Mouse (Mus musculus) lung, embryonic 14.5 days (tissue): ENCODE measurements around the gene Ugt1a6b. TPM values are rescaled to one million over a fixed set of nuclear protein-coding genes. Genes with fewer than 3 reads are reported as not detected.
"Not testable (repeated sequence)": the region's sequence is repeated elsewhere in the genome, so short reads cannot be mapped to it uniquely, and the experiment has no call there.

Experiments
- ATAC-seq: fragments of 200-750 bp; cut with Nextera tagmentation; 2 replicates; pipeline ENCODE4 v1.8.0; 2017; ENCODE audit warnings: mild to moderate bottlenecking, moderate TSS enrichment, moderate library complexity; ENCODE audit not compliant: insufficient read depth
- DNase-seq: peaks from one replicate; pipeline ENCODE4 v3.0.0-alpha.2; 2015
- H3K27ac ChIP-seq: fragments of 300-500 bp; sonication (generic); 2 replicates; pipeline ENCODE4 v1.5.1; 2014; ENCODE audit warnings: low read depth, mild to moderate bottlenecking, moderate library complexity
- H3K27me3 ChIP-seq: fragments of 300-500 bp; sonication (generic); 2 replicates; pipeline ENCODE4 v1.6.1; 2014; ENCODE audit warnings: low read length, control low read depth; ENCODE audit not compliant: insufficient read depth
- H3K36me3 ChIP-seq: fragments of 300-500 bp; sonication (generic); 2 replicates; pipeline ENCODE4 v1.6.1; 2014; ENCODE audit warnings: control low read depth; ENCODE audit not compliant: insufficient read depth
- H3K4me1 ChIP-seq: fragments of 300-500 bp; sonication (generic); 2 replicates; pipeline ENCODE4 v1.6.1; 2014; ENCODE audit warnings: antibody characterized with exemption, control low read depth; ENCODE audit not compliant: insufficient read depth
- H3K4me2 ChIP-seq: fragments of 300-500 bp; sonication (generic); 2 replicates; pipeline ENCODE4 v1.6.1; 2014; ENCODE audit warnings: mild to moderate bottlenecking
- H3K4me3 ChIP-seq: fragments of 300-500 bp; sonication (generic); 2 replicates; pipeline ENCODE4 v1.5.1; 2014; ENCODE audit warnings: low read depth, low read length
- H3K9ac ChIP-seq: fragments of 300-500 bp; sonication (generic); 2 replicates; pipeline ENCODE4 v1.6.1; 2014
- H3K9me3 ChIP-seq: fragments of 300-500 bp; sonication (generic); 2 replicates; pipeline ENCODE4 v1.6.1; 2016; ENCODE audit warnings: low read depth, low read length, control low read depth
- CTCF ChIP-seq: IDR thresholded peaks from 2 replicates; pipeline ENCODE4 v1.5.1; 2016; ENCODE audit warnings: antibody characterized with exemption, low read depth
- WGBS: fragments of 180-500 bp; shearing (Covaris S2); extraction: QIAGEN DNeasy Blood & Tissue Kit; methylation state at CpG from one replicate; pipeline ENCODE4 v1.1.7; 2014; 5-methylcytosine and 5-hydroxymethylcytosine counted together
- polyA plus RNA-seq: library from polyadenylated mRNA; unstranded; fragments of >200 nt; fragmentation: Nextera tagmentation; extraction: Ambion mirVana; gene quantifications from 2 replicates; pipeline ENCODE4 v1.2.1, GENCODE M21; 2014

Gene Ugt1a6b
- polyA plus RNA-seq, 1 experiment from 2014 or later = not detected

GRCm38 (mm10) chr1:88104667-88105430 is 1.8 kb downstream of the Ugt1a6b start:
- H3K27me3 ChIP-seq = no peaks in the 10 kb centered on the region
- DNase-seq (no peak), ATAC-seq (no peak)
- H3K9ac ChIP-seq = no peak overlapping the region
- no peaks in the 10 kb centered on the region for H3K4me1 ChIP-seq
- no peak overlapping the region for H3K27ac ChIP-seq
- H3K9me3 ChIP-seq = no peaks in the 10 kb centered on the region
- H3K36me3 ChIP-seq = no peaks in the 10 kb centered on the region
- no peak for TF ChIP-seq CTCF
- H3K4me3 ChIP-seq = no peak overlapping the region
- WGBS = 87% methylated on average over 1 of the region's 1 CpGs
- no peak overlapping the region for H3K4me2 ChIP-seq

- no peak for TF ChIP-seq CTCF
- Histone ChIP-seq H3K9me3 (no peaks in the 10 kb centered on the region), H3K4me2 (no peak overlapping the region), H3K4me1 (no peaks in the 10 kb centered on the region), H3K27ac (no peak overlapping the region), H3K27me3 (no peaks in the 10 kb centered on the region), H3K9ac (no peak overlapping the region), H3K4me3 (no peak overlapping the region), H3K36me3 (no peaks in the 10 kb centered on the region)
- ATAC-seq (no peak), DNase-seq (no peak)
- 49% methylated on average over 2 of the region's 2 CpGs for WGBS
Measured at GRCm38 (mm10) chr1:88105656-88106055, 2.6 kb downstream of the Ugt1a6b start.

GRCm38 (mm10) chr1:88109027-88109557 is 6.0 kb downstream of the Ugt1a6b start:
- not testable (repeated sequence) for H3K9me3 ChIP-seq, H3K4me3 ChIP-seq, H3K27me3 ChIP-seq, H3K27ac ChIP-seq, DNase-seq, H3K4me1 ChIP-seq, H3K4me2 ChIP-seq, H3K9ac ChIP-seq, H3K36me3 ChIP-seq
- peak; percentile 60; the same call in 1 of the 2 replicates for ATAC-seq
- 52% methylated on average over 2 of the region's 2 CpGs for WGBS

GRCm38 (mm10) chr1:88109604-88110003 is 6.6 kb downstream of the Ugt1a6b start:
- not testable (repeated sequence) for DNase-seq, ATAC-seq

GRCm38 (mm10) chr1:88112769-88113168 is 9.7 kb downstream of the Ugt1a6b start:
- not testable (repeated sequence) for H3K9ac ChIP-seq, H3K36me3 ChIP-seq, DNase-seq, H3K9me3 ChIP-seq, H3K4me2 ChIP-seq, H3K27ac ChIP-seq, H3K4me3 ChIP-seq, H3K27me3 ChIP-seq, H3K4me1 ChIP-seq, ATAC-seq
- WGBS = 93% methylated on average over 6 of the region's 6 CpGs

More at GRCm38 (mm10) chr1:88109604-88110003, 6.6 kb downstream of the Ugt1a6b start:
- not testable (repeated sequence) for H3K9ac ChIP-seq, H3K27ac ChIP-seq, H3K4me2 ChIP-seq, H3K9me3 ChIP-seq, H3K4me1 ChIP-seq, H3K36me3 ChIP-seq, H3K4me3 ChIP-seq, H3K27me3 ChIP-seq
- WGBS = 56% methylated on average over 2 of the region's 2 CpGs

GRCm38 (mm10) chr1:88120550-88120949 is 17.5 kb downstream of the Ugt1a6b start:
- not testable (repeated sequence) for H3K4me1 ChIP-seq, H3K4me3 ChIP-seq, H3K27ac ChIP-seq, H3K27me3 ChIP-seq, H3K36me3 ChIP-seq, H3K4me2 ChIP-seq, H3K9me3 ChIP-seq, H3K9ac ChIP-seq, DNase-seq
- TF ChIP-seq CTCF = peak; percentile 53
- peak; percentile 35; the same call in 1 of the 2 replicates for ATAC-seq
- WGBS = 13% methylated on average over 4 of the region's 4 CpGs

- ATAC-seq, H3K36me3 ChIP-seq, H3K9me3 ChIP-seq, H3K9ac ChIP-seq, H3K27me3 ChIP-seq, H3K27ac ChIP-seq, H3K4me2 ChIP-seq, H3K4me1 ChIP-seq, H3K4me3 ChIP-seq: not testable (repeated sequence)
- TF ChIP-seq CTCF = peak; percentile 36
- no CpG with 5 or more reads among the region's 1 CpGs for WGBS
- peak; percentile 27 for DNase-seq
Measured at GRCm38 (mm10) chr1:88121521-88121920, 18.5 kb downstream of the Ugt1a6b start.

- not testable (repeated sequence) for H3K4me3 ChIP-seq, H3K9ac ChIP-seq, H3K27ac ChIP-seq, H3K27me3 ChIP-seq, H3K9me3 ChIP-seq, H3K4me2 ChIP-seq, DNase-seq, H3K4me1 ChIP-seq, ATAC-seq, H3K36me3 ChIP-seq
- 80% methylated on average over 3 of the region's 4 CpGs for WGBS
Measured at GRCm38 (mm10) chr1:88125827-88126360, 22.8 kb downstream of the Ugt1a6b start.

- not testable (repeated sequence) for H3K4me1 ChIP-seq, H3K4me3 ChIP-seq, H3K27me3 ChIP-seq, DNase-seq, ATAC-seq, H3K9ac ChIP-seq, H3K9me3 ChIP-seq, H3K36me3 ChIP-seq, H3K4me2 ChIP-seq, H3K27ac ChIP-seq
- WGBS = 71% methylated on average over 2 of the region's 2 CpGs
Measured at GRCm38 (mm10) chr1:88129091-88129490, 26.0 kb downstream of the Ugt1a6b start.

- H3K4me3 ChIP-seq, H3K4me2 ChIP-seq, H3K27ac ChIP-seq, H3K9me3 ChIP-seq, H3K36me3 ChIP-seq, H3K9ac ChIP-seq, H3K27me3 ChIP-seq, DNase-seq, H3K4me1 ChIP-seq, ATAC-seq: not testable (repeated sequence)
- WGBS = 79% methylated on average over 1 of the region's 1 CpGs
Measured at GRCm38 (mm10) chr1:88130223-88130622, 27.2 kb downstream of the Ugt1a6b start.
